Mouse (Mus musculus): ENCODE results near the gene Dnah8. TPM values are rescaled to one million over a fixed set of nuclear protein-coding genes. Genes with fewer than 3 reads are reported as not detected.

Dnah8 gene
- polyA plus RNA-seq, 2 experiments from 2014 or later, result 22.6 to 23.4 TPM

DNA sequence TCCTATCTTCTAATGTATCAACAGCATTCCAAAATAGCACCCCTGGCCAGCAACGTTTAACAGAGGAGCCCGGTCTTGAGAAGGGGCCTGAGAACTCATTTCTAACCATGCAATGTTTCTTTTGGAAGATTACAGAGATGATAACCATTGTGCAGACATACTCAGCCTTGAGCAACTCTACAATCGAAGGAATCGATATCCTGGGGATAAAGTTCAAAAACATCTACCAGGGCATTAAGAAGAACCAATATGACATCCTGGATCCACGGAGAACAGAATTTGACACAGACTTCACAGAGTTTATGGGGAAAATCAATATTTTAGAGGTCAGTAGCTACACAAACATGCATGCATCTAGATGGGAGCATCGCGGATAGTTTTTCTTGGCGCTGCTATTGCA lies 39.0 kb downstream of the Dnah8 start:
- no peak for ATAC-seq

DNA sequence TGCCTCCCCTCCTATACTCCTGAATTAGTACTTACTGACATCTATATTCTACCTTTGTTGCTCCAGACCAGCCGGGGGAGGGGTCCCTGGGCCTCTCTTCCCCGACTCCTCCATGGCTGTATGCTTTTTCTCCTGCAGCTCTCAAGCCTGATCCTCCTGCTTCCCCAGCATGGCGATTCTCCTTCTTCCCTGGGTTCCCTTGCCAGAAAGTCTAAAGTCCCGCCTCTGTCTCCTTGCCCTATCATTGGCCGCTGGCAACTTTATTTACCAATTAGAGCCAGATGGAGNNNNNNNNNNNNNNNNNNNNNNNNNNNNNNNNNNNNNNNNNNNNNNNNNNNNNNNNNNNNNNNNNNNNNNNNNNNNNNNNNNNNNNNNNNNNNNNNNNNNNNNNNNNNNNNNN lies 40.7 kb downstream of the Dnah8 start:
- ATAC-seq, result no peak

DNA sequence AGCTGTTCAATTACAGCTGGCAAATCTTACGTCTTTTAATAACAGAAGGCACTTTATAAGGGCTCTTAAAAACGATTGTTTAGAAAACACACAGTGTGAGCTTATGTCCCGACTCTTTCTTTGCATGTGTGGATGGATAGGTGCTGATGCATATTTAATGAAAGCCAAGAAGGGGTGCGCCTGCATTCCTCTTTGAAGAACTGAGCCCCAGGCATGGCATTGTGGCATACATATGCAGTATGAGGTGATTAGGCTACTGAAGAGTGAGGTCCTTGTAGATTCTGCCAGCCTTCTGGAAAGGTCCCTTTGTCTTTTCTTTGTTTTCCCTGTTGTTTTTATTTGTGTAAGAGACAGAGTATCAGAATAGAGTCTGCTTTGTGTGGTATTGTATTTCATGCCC lies 48.4 kb downstream of the Dnah8 start:
- no peak for ATAC-seq

DNA sequence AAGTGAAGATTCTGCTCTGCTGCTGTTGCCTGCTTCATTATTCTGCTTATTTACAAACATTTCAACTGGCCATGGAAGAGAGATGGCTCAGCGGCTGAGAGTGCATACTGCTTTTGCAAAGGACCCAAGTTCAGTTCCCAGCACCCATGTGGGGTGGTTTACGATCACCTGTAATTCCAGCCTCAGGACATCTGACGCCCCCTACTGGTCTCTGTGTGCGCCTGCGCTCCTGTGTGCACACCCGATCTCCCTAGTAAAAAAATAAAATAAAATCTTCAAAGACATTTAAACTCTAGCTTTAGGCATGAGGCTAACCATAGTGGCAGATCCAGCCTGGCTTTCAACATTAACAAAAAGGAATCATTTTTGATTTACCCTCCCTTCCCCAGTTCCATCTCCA lies 48.9 kb downstream of the Dnah8 start:
- no peak for ATAC-seq

DNA sequence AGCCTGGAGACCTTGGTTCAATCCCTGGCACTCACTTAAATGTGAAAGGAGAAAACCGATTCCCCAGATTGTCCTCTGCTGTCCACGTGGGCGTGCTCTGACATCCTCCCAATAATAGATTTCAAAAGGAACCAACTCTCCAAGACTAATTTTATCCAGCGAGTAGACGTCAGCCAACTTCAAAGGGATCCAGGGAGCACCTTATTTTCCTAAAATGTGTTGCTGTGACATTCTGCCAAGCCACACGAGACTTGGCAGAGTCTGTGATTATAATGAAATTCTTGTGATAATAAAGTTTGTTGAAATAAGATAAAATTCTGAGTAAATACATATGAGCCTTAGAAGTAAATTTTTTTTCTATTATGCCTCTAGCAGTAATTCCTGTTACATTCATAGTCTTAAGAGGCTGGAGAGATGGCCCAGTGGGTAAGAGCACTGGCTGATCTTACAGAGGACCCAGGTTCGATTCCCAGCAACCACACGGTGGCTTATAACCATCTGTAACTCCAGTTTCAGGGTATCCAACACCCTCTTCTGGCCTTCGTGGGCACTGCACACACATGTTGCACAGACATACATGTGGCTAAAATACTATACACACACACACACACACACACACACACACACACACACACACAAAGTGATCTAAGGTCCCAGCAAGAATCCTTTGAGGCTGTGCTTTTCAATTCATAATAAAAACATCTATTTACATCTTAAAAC lies 51.0 kb downstream of the Dnah8 start:
- no peak for ATAC-seq

DNA sequence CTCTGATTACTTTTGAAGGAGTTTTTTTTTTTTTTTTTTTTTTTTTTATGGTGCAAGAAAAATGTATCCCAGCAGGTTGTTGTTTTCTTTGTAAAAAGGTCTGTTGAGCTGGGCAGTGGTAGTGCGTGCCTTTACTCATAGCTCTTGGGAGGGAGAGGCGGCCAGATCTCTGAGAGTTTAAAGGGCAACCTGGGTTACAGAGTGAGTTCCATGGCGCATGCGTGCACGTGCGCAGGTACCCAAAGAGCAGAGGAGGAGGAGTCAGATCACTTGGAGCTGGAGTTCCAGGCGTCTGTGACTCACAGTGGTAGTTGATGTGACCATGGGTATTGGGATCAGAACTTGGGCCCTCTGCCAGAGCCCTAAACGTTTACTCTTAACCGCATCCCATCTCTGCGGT lies 54.4 kb downstream of the Dnah8 start:
- no peak for ATAC-seq

DNA sequence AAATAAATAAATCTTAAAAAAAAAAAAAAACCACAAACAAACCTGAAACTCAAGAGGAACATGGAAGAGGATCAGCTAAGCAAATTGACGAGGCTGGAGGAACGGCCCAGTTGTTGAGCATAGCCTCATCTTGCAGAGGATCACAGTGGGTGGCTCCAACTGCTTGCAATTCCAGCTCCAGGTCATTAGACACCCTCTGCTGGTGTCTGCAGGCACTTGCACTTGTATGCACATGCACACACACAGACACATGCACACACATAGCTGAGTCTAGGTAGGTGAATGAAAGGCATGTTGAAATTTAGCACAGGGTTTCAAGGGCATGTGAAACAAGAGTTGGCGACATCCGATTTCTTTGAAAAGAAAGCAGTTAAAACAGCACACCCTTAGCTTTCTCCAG lies 55.5 kb downstream of the Dnah8 start:
- ATAC-seq, result no peak

DNA sequence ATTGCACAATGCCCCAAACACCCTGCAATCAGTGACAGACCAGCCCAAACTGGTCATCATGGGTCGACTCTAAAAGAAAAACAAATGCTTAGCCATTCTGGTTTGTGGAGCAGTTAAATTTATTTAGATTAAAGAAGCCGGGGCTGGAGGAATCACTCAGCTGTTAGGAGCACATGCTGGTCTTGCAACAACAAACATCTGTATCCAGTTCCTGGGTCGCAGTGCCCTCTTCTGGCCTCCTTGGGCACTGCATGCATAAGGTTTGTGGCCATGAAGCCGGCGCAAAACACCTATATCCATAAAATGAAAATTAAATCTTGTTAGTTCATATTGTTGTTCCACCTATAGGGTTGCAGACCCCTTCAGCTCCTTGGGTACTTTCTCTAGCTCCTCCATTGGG lies 57.5 kb downstream of the Dnah8 start:
- ATAC-seq, result no peak

DNA sequence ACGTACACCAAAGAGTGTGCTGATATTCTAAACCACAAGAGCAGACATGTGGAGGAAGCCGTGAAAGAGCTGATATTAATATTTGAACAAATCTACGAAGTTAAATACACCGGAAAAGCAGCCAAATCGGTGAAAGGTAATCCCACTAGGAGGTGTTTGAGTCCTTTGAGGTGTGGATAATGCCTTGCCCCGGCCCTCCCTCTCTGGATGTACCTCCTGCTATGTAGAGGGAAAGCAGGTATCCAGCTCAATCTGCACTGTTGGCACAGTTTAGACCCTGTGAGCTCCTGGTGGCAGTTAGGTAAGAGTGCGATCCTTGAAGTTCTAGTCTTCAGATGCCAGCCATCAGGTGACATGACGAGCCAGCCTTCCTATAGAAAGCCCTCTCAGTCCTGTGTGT lies 66.0 kb downstream of the Dnah8 start:
- no peak for ATAC-seq

DNA sequence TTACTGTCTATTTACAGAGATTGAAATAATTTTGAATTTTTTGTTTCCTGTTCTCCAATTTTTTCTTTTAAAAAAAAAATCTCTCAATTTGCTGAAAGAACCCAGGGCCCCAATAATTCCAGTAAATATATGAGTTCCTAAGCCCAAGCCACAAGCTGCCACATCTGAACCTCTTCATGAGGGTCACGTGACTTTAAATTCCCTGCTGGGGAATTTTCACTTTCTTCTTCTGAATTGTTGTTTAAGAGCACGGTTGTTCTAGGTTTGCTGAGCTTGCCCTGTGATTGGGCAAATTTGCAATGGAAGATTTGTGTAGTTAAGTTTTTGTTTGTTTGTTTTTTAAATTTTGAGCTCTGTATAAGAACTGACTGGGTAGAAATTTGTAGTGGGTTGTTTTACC lies 67.3 kb downstream of the Dnah8 start:
- ATAC-seq, result no peak

DNA sequence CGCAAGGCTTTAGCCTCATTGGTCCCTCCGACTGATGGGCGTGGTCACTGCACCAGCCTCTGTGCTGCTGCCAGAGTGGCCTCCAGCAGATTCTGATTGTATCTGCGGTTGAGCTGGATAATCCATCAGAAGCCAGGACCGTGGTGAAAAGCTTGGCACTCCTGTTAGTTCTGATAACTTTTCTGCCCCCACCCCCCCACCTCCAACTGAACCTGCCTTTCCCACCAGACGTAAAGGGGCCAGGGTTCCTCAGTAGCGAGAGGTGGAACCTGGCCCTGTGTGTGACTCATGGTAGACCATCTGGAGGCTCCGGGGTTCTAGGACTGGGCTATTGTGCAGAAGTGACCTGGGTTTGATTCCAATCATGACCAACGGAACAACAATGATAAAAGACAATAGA lies 70.1 kb downstream of the Dnah8 start:
- no peak for ATAC-seq

DNA sequence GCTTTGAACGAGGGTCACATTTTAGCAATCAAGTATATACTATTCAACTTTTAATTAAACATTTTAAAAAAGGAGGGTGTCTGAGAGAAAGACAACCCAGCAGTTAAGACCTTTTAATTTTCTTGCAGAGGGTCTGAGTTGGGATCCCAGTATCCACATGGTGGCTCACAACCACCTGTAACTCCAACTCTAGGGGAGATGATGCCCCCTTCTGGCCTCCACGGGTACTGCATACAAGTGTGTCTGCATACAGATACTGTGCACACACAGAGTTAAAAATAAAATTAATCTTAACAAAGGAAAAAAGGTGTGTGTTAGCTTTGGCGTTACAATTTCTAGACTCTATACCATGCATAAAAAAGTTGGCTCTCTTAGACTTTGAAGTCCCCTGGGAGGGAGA lies 90.6 kb downstream of the Dnah8 start:
- ATAC-seq, result no peak

DNA sequence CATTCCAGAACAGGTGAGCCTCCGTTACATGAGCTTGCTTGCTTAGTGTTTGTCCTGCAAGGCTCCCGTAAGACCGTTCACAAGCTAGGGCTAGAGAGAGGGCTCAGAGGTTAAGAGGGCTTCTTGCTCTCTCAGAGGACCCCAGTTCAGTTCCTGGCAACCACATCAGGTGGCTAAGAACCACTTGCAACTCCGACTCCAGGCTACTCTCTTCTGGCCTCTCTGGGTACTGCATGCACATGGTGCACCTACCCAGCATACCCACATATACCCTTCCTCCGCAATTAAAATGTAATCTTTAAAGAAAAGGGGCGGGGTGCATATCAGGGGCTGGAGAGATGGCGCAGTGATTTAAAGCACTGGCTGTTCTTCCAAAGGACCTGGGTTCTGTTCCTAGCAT lies 94.0 kb downstream of the Dnah8 start:
- ATAC-seq, result no peak

DNA sequence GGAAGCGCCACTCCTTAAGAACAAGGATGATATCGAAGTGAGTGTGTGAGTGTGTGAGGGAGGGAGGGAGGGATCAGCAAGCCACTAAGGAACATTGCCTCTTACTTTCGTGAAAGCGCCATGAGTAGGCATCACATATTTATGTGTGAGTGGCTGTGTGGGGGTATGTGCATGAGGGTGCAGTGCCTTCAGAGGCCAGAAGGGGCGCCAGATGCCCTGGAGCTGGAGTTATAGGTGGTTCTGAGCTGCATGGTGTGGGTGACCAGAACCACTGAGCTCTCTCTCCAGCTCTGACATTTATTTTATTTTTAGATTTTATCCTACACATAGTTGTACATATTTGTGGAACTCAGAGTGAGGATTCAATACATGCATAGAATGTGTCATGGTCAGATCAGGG lies 94.9 kb downstream of the Dnah8 start:
- ATAC-seq, result no peak

DNA sequence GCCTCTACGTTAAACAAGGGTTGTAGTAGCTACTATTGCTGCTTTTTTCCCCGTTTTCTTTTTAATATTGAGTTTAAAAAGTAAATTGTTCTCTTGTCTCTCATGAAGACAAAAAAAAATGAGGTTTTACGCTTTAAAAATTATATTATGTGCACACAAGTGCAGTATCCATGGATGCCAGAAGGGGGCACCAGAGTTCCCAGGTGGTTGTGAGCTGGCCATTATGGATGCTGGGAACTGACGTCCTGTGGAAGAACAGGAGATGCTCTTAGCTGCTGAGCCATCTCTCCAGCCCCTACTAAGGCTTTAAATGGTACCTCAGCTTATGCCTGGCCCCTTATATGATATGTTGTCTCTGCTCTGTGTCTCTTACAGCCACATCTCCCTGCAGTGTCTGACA lies 103.6 kb downstream of the Dnah8 start:
- ATAC-seq, result no peak

DNA sequence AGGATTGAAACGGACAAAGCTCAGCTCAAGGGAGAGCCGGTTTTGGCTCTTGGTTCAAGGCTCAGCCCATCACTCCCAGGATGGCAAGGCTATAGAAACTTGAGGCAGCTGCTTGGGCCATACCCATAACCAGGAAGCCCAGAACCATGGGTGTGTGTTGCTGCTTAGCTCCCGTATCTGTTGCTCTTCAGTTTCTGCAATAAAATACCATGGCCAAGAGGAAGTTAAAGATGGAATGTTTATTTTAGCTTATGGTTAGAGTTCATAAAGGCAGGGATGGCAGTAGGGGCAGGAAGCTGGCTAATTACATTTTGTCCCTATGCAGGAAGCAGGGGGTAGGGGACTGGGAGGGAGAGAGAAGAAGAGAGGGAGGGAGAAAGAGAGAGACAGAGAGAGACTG lies 108.6 kb downstream of the Dnah8 start:
- ATAC-seq, result no peak

DNA sequence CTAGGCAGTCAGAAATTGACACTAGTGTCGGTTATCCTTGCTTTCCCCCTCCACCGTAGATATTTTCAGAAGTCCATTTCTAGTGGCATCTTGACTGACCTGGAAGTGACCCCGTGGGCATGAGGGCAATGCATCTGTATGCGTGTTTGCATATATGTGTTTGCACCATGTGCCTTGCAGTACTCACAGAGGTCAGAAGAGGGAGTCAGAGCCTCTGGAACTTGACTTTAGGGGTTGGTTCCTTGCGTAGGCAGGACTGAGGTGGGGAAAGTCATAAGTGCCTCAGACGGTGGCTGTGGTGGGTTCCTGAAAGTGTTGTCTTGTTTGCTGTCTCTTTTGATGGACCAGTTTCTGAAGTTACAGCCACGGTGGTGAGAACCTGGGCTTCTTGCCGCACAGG lies 110.6 kb downstream of the Dnah8 start:
- no peak for ATAC-seq

DNA sequence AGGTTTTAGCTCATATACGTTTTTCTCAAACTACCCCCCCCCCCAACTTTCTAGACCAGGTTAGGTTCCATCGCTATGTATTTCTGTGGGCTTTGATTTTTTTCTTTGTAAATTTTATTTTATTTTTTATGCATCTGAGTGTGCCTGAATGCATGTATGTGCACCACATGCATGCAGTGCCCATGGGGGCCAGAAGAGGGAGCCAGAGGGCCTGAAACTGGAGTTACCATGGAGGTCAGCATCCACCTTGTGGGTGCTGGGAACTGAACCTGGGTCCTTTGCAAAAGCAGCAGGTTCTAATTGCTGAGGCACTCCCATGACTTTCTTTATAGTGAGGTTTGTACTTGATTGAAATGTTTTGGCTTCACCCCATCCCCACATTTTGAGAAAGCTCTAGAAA lies 111.3 kb downstream of the Dnah8 start:
- no peak for ATAC-seq

DNA sequence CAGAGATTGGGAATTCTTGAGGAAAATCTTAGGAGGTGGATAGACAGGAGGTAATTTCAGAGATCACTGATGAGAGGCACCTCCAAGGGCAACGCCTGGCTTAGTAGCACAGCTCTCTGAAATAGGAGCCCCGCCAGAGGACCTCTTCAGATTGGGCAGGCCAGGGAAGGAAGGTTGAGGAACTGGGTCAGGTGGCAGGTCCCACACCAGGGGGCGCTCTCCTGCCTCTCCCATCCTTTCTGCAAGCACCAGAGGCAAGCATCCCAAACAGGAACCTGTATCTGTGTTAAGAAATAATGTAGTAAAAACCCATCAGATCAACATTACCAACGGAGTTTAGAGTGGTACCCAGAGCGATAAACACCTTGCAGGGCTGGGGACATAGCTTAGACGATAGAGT lies 113.6 kb downstream of the Dnah8 start:
- no peak for ATAC-seq

DNA sequence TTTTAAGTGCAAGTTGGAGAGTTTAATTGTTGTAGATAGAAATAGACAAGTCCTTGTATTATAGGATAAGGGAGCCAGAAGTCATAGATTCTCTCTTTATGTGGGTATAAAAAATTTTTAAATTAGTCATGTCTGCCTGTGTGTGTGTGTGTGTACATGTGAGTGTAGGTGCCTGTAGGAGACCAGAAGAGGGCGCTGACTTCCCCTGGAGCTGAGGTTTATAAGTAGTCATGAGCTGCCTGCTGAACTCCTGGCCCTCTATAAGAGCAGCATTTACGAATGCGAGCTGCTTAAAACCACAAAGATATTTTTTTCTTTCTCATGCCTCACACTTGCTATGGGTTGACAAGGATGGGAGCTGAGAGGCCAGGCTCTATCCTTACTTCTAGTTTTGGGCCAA lies 115.6 kb downstream of the Dnah8 start:
- ATAC-seq, result no peak

DNA sequence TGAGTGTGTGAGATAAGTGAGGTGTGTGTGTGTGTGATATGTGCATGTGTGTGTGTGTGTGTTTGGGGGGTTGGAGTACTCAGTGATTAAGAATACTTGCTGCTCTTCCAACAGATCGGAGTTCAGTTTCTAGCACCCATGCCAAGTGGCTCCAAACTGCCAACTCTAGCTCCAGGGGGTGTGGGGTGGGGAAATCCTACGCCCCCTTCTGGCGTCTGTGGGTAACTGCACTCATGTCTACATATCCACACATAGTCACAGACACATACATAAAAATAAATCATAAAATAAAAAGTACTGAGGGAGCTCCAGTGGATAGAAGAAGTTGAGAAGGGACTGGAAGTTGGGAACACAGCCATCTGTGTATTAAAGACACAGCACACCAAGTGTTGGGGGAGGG lies 119.8 kb downstream of the Dnah8 start:
- ATAC-seq, result no peak

DNA sequence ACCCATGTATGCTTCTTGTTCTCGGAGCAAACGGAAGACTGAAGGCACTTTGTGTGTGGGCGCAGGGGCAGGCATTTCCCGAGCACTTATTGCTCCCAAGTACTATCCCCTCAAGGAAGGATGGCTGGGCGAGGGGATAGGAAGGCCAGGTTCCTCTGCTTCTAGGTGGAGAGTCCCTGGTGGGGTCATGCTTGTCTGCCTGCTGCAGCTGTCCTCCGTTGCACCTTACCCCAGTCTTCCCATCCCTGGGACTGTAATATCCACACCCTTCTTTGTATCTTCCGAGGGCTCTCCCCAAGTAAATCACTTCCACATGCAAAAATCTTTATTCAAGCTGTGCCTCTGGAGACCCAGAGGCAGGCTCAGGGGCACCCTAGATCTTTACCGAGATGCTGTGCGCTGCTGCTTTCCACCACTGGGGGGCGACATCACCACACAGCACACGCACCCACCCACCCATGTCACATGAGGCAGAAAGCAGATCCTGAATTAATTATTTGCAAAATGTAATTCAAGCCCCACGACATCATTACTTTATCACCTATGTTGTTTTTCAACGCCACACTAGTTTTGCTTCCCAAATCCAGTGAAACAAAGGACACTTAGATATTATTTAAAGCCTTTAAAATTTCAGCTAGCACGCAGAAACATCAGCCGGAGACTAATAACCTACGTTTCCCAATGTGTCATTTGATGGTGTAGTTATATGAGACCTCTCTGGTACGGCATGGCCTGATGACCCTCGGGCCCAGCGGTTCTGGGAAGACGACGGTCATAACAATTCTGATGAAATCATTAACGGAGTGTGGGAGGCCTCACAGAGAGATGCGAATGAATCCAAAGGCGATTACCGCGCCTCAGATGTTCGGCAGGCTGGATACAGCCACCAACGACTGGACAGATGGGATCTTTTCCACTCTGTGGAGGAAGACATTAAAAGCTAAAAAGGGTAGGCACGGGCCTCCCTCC lies 122.2 kb downstream of the Dnah8 start:
- ATAC-seq, result no peak

DNA sequence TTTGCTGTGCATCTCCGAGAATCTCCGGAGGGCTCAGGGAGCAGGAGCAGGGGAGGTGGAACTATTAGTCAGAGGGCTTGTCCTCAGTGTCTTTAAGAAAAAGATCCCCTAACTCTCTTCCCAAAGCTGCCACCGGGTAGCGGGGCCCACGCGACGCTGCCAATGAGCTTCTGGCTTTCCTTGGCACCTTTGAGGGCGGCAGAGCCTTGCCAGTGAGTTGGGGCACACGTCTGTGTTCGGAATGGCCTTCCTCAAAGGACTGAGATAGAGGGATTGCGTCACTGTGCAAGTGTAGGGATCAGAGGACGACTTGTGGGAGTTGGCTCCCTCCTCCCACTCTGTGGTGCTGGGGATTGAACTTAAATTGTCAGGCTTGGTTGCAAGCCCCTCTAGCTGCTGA lies 125.2 kb downstream of the Dnah8 start:
- no peak for ATAC-seq

DNA sequence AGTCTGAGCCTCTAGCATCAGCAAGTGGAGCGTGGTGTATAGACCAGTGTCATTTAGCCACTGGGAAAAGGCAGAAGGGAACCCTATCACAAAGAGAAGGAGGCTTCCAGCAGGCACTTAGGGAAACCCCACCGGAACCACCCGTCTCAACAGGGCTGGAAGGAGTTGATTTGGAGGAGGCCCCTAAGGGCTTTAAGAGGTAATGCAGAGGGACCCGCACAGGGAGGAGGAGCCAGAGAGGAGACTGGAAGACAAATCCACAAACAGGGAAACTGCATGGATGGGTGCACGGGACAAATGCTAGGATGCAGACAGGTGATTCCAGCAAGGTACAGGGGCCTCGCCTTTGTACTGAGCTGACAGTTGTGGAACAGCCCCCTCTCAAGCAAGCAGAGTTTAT lies 126.1 kb downstream of the Dnah8 start:
- ATAC-seq, result no peak

Data from CD4-positive, CD25-positive, alpha-beta regulatory T cell, adult 4 months (primary cell).